Mouse (Mus musculus) brain, embryonic 14.5 days (tissue): ENCODE results near the gene Fank1.

Experiments used
- CTCF ChIP-seq: fragments of 200-500 bp; IDR thresholded peaks from 2 replicates; pipeline ENCODE4 v1.5.1; 2012; ENCODE audit warnings: inconsistent platforms, mild to moderate bottlenecking, moderate library complexity, borderline replicate concordance; ENCODE audit not compliant: insufficient read depth, insufficient read length; ENCODE audit errors: extremely low read depth
- POLR2A ChIP-seq: fragments of 200-500 bp; IDR thresholded peaks from 2 replicates; pipeline ENCODE4 v1.6.1; 2012; ENCODE audit warnings: mild to moderate bottlenecking, inconsistent platforms, borderline replicate concordance; ENCODE audit not compliant: poor library complexity, insufficient read depth, insufficient read length, severe bottlenecking; ENCODE audit errors: extremely low read depth

DNA sequence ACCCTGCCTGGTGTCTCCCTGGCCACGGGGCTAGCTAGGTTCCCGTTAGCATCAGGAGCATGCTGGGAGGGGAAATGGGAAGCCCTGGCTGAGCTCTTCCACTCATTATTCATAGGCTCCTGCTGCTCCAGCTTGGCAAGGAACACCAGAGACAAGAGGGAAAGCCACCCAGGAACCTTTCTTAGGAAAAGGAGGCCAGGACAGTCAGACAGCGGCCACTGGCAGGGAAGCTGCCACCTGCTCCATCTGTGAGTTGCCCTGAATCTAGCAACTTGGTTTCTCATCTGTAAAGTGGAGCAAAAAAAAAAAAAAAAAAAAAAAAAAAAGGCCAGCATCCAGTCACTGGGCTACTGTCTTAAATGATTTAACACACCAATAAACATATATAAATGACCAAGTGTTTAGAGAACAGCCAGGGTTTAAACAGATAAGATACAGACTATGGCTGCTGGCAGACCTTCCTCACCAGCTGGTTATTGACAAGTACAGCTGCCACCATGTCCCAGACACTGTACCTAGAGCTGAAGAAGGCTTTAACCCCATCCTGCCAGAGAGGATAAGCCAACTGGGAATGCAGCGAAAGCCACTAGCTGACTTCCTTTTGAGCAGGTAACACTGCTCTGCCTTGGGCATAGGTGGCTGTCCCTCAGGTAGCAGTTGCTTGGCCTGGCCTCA is 44.6 kb upstream of the Fank1 start:
- no peak for TF ChIP-seq CTCF
- TF ChIP-seq POLR2A: no peak
